Mouse (Mus musculus) left cerebral cortex, adult 9 months (tissue): ENCODE results near the gene Gm10382.
A peak's percentile ranks its signal among the peaks of the same experiment; 100 is the strongest.
"Not testable (repeated sequence)": the region's sequence is repeated elsewhere in the genome, so short reads cannot be mapped to it uniquely, and the experiment has no call there.

Experiments
- DNase-seq, 2 experiments: peaks; one replicate each; pipeline ENCODE4 v3.0.0; 2022; ENCODE audit warnings: low spot score in 2 of 2

Gene Gm10382

DNA sequence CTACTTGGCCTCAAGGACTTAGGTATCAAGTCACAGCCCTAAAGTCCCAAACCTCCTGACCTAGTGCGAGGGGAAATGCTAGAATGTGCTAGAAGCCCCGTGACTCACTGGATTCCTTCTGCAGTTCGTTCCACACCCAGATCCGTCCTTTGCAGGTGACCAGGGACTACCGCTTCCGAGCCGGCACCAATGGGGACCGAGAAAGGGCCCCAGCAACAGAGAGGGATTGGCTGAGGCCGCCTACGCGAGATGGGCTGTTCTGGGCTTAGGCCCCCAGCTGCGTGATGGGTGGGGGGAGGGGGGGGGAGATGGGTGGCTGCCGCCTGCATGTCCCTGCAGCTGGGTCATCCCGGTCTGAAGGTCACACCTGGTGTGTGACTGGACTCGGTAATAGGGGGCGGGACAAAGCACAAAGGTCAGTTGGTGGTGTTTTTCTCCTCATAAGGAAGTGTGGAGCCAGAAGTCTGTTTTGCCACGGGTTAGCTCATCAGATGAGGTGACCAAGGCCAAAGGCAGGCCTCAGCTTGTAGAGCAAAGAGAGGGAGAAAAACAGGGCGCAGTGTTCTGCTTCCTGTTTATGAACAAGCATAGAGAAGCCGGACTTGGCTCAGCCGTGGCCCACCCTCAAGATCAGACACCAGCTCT, 4.0 kb downstream of the Gm10382 start:
- peak; percentile 95 to 97 for DNase-seq

DNA sequence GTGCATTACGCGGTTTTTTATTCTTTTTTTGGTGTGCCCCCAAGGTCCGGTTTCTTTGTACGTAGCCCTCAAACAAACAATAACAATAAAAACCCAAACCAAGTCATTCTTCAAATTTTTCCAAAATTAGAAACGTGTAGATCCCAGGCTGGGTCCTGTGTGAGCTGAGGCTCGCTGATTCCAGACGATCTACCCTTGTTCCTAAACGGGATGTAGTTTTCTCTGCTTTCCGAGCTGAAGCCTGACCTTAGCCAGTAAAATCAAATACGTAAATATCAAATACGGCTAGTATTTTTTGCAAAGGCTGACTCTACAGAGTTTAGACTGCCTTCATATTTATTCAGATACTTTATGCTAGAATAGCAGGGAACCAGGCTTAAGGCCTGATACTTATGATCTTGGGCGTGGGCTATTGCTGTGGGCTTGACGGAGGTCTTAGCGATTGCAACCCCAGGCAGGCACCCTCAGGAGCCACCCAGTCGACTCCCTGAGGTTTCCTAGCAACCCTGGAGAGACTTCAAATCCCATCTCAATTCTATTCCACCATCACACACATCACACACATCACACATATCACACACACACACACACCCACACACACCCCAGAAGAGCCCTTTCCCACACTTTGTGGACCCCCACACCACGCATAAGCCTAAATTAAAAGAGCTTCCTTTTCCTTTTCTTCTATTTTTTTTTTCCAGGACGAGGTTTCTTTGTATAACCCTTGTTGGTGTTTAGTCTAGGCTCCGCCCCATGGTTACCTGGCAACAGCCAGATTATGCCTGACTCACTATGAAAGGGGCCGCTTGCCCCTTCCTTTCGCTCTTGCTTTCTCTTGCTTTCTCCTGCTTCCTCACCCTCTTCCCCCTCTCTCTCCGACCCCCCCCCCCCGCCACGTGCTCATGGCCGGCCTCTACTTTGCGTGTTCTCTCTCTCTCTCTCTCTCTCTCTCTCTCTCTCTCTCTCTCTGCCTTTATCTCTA, 4.8 kb downstream of the Gm10382 start:
- DNase-seq, result peak in 1 of 2 experiments; percentile 76

- DNase-seq, result no peak
Measured at GRCm38 (mm10) chr5:125395008-125395407, 5.9 kb downstream of the Gm10382 start.

GRCm38 (mm10) chr5:125400903-125401302, 11.8 kb downstream of the Gm10382 start:
- no peak for DNase-seq

- DNase-seq, result no peak
Measured at GRCm38 (mm10) chr5:125402476-125402875, 13.4 kb downstream of the Gm10382 start.

GRCm38 (mm10) chr5:125402991-125403390, 13.9 kb downstream of the Gm10382 start:
- no peak for DNase-seq

GRCm38 (mm10) chr5:125403481-125404465, 14.7 kb downstream of the Gm10382 start:
- DNase-seq, result peak in 1 of 2 experiments; percentile 84

- DNase-seq, result no peak
Measured at GRCm38 (mm10) chr5:125404536-125404902, 15.4 kb downstream of the Gm10382 start.

- DNase-seq, result peak in 1 of 2 experiments; percentile 76
Measured at GRCm38 (mm10) chr5:125404903-125405545, 15.9 kb downstream of the Gm10382 start.

DNA sequence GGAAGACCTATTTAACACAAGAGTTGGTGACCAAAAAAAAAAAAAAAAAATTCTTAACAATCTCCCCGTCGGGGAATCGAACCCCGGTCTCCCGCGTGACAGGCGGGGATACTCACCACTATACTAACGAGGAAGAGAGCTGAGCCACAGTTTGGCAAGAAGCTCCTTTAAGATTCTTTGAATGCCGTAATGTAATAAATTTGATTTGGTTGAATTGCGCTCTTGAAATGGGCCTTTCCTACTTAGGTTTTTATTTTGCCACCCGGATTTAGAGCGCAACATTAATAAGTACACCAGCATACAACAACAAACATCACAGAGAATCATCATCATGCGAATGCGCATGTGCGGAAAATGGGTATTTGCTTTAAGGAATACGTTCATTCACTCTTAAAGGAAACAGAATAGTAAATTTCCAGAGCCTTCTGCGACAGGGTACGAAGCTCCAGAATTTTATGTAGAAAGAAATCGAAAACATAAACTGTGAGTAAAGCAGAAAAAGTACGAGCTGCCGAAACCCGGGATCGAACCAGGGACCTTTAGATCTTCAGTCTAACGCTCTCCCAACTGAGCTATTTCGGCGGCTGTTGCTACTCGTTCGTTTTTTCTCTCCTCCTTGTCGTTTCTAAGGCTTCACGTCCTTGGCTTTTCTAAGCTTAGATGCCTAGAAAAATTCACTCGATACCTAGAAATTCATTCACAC, 16.6 kb downstream of the Gm10382 start:
- peak in 1 of 2 experiments; percentile 96 for DNase-seq

DNA sequence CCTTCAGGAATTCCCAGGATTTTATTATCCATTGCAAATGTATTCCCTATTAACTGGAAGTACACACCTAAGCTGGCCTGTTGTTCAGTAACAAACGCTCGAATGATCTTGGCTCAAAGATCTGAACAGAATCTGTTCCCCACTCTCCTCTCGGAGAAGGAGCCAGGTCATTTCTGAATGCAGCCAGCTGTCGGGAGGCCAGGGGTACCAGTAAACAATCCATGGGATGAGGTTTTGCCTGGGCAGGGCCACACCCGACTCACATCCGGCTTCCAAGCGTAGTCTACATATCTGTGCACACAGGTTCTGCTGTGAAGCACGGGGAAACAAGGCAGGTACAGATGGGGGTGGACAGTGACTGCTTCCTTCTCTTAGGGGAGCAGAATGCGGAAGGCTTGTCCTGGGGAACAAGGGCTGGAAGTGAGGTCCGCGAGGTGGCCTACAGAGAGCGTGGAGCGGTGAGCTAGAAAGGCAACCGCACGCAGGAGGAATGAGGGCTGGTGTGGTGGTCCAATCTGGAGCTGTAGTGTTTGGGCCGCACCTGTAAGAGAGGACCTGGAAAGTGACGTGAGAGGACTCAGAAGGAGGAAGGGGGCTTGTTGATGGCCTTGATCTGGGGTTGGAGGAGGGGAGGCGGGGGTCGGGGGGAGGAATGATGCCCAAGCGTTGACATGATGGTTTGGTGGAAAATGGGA, 17.3 kb downstream of the Gm10382 start:
- DNase-seq, result peak in 1 of 2 experiments; percentile 67

- DNase-seq, result no peak
Measured at GRCm38 (mm10) chr5:125407020-125407830, 18.1 kb downstream of the Gm10382 start.

- no peak for DNase-seq
Measured at GRCm38 (mm10) chr5:125407910-125408575, 18.9 kb downstream of the Gm10382 start.

- peak in 1 of 2 experiments; percentile 90 for DNase-seq
Measured at GRCm38 (mm10) chr5:125408842-125409241, 19.7 kb downstream of the Gm10382 start.

- DNase-seq, result peak in 1 of 2 experiments; percentile 64
Measured at GRCm38 (mm10) chr5:125409348-125410090, 20.4 kb downstream of the Gm10382 start.

GRCm38 (mm10) chr5:125411972-125412530, 22.9 kb downstream of the Gm10382 start:
- peak in 1 of 2 experiments; percentile 68 for DNase-seq

- DNase-seq, result not testable (repeated sequence)
Measured at GRCm38 (mm10) chr5:125412536-125412935, 23.4 kb downstream of the Gm10382 start.
